Mouse (Mus musculus): ENCODE results near the gene Olfr70. TPM values are rescaled to one million over a fixed set of nuclear protein-coding genes. Genes with fewer than 3 reads are reported as not detected.

The Olfr70 gene
- polyA plus RNA-seq (2014; fragmentation: Illumina TruSeq; extraction: RNeasy Lipid Tissue Mini Kit (QIAGEN cat#74804); ENCODE audit: low read depth, low replicate concordance), result not detected

GRCm38 (mm10) chr4:43700707-43701106 is at the start of gene Olfr70:
Olfr70 (minus strand) TSS chr4:43700807.

GRCm38 (mm10) chr4:43729794-43730550 is 29.4 kb upstream of the Olfr70 start, which contains the start of gene Spaar:
Spaar (plus strand) TSS chr4:43730034.

GRCm38 (mm10) chr4:43726995-43727394 is 26.4 kb upstream of the Olfr70 start, which contains the start of gene Hrct1:
Hrct1 (plus strand) TSS chr4:43727188.

GRCm38 (mm10) chr4:43709869-43710268 is 9.3 kb upstream of the Olfr70 start, which contains the start of gene Olfr71:
Olfr71 (minus strand) TSS chr4:43710255.

GRCm38 (mm10) chr4:43668782-43669427 is 31.7 kb downstream of the Olfr70 start, which contains the start of the genes Tmem8b and Fam221b:
Tmem8b (plus strand) TSS chr4:43668971.
Fam221b (minus strand) TSS chr4:43669145.

GRCm38 (mm10) chr4:43656339-43657109 is 44.1 kb downstream of the Olfr70 start, which contains the start of gene Hint2:
Hint2 (minus strand) TSS chr4:43656466.

GRCm38 (mm10) chr4:43653161-43654015 is 47.2 kb downstream of the Olfr70 start, which contains the start of gene Spag8:
Spag8 (minus strand) TSS chr4:43653594.

Other genes starting within 250 kb of the Olfr70 start
- 3.3 TPM for gene Cd72, start 246.2 kb downstream of the Olfr70 start, polyA plus RNA-seq (2014; fragmentation: Illumina TruSeq; extraction: RNeasy Lipid Tissue Mini Kit (QIAGEN cat#74804); ENCODE audit: low read depth, low replicate concordance)
- gene Sit1, start 217.1 kb downstream of the Olfr70 start, polyA plus RNA-seq (2014; fragmentation: Illumina TruSeq; extraction: RNeasy Lipid Tissue Mini Kit (QIAGEN cat#74804); ENCODE audit: low read depth, low replicate concordance), result not detected
- 19.9 TPM for gene Ccdc107, start 207.9 kb downstream of the Olfr70 start, polyA plus RNA-seq (2014; fragmentation: Illumina TruSeq; extraction: RNeasy Lipid Tissue Mini Kit (QIAGEN cat#74804); ENCODE audit: low read depth, low replicate concordance)
- gene Arhgef39, start 201.1 kb downstream of the Olfr70 start, polyA plus RNA-seq (2014; fragmentation: Illumina TruSeq; extraction: RNeasy Lipid Tissue Mini Kit (QIAGEN cat#74804); ENCODE audit: low read depth, low replicate concordance), result not detected
- not detected for gene Car9, start 193.8 kb downstream of the Olfr70 start, polyA plus RNA-seq (2014; fragmentation: Illumina TruSeq; extraction: RNeasy Lipid Tissue Mini Kit (QIAGEN cat#74804); ENCODE audit: low read depth, low replicate concordance)
- 3.7 TPM for gene Tpm2, start 177.0 kb downstream of the Olfr70 start, polyA plus RNA-seq (2014; fragmentation: Illumina TruSeq; extraction: RNeasy Lipid Tissue Mini Kit (QIAGEN cat#74804); ENCODE audit: low read depth, low replicate concordance)
- 14.6 TPM for gene Creb3, start 138.5 kb downstream of the Olfr70 start, polyA plus RNA-seq (2014; fragmentation: Illumina TruSeq; extraction: RNeasy Lipid Tissue Mini Kit (QIAGEN cat#74804); ENCODE audit: low read depth, low replicate concordance)
- gene Tln1, start 138.1 kb downstream of the Olfr70 start, polyA plus RNA-seq (2014; fragmentation: Illumina TruSeq; extraction: RNeasy Lipid Tissue Mini Kit (QIAGEN cat#74804); ENCODE audit: low read depth, low replicate concordance), result 14.8 TPM
- 5.0 TPM for gene Rgp1, start 122.1 kb downstream of the Olfr70 start, polyA plus RNA-seq (2014; fragmentation: Illumina TruSeq; extraction: RNeasy Lipid Tissue Mini Kit (QIAGEN cat#74804); ENCODE audit: low read depth, low replicate concordance)
- gene Gba2, start 121.9 kb downstream of the Olfr70 start, polyA plus RNA-seq (2014; fragmentation: Illumina TruSeq; extraction: RNeasy Lipid Tissue Mini Kit (QIAGEN cat#74804); ENCODE audit: low read depth, low replicate concordance), result 2.2 TPM
- not detected for gene Msmp, start 116.3 kb downstream of the Olfr70 start, polyA plus RNA-seq (2014; fragmentation: Illumina TruSeq; extraction: RNeasy Lipid Tissue Mini Kit (QIAGEN cat#74804); ENCODE audit: low read depth, low replicate concordance)
- gene Npr2, start 68.9 kb downstream of the Olfr70 start, polyA plus RNA-seq (2014; fragmentation: Illumina TruSeq; extraction: RNeasy Lipid Tissue Mini Kit (QIAGEN cat#74804); ENCODE audit: low read depth, low replicate concordance), result 17.8 TPM
- gene Spag8, start 47.2 kb downstream of the Olfr70 start, polyA plus RNA-seq (2014; fragmentation: Illumina TruSeq; extraction: RNeasy Lipid Tissue Mini Kit (QIAGEN cat#74804); ENCODE audit: low read depth, low replicate concordance), result not detected
- 23.0 TPM for gene Hint2, start 44.3 kb downstream of the Olfr70 start, polyA plus RNA-seq (2014; fragmentation: Illumina TruSeq; extraction: RNeasy Lipid Tissue Mini Kit (QIAGEN cat#74804); ENCODE audit: low read depth, low replicate concordance)
- gene Tmem8b, start 31.8 kb downstream of the Olfr70 start, polyA plus RNA-seq (2014; fragmentation: Illumina TruSeq; extraction: RNeasy Lipid Tissue Mini Kit (QIAGEN cat#74804); ENCODE audit: low read depth, low replicate concordance), result 0.72 TPM
- gene Fam221b, start 31.7 kb downstream of the Olfr70 start, polyA plus RNA-seq (2014; fragmentation: Illumina TruSeq; extraction: RNeasy Lipid Tissue Mini Kit (QIAGEN cat#74804); ENCODE audit: low read depth, low replicate concordance), result not detected
- gene Olfr71, start 9.4 kb upstream of the Olfr70 start, polyA plus RNA-seq (2014; fragmentation: Illumina TruSeq; extraction: RNeasy Lipid Tissue Mini Kit (QIAGEN cat#74804); ENCODE audit: low read depth, low replicate concordance), result not detected
- gene Hrct1, start 26.4 kb upstream of the Olfr70 start, polyA plus RNA-seq (2014; fragmentation: Illumina TruSeq; extraction: RNeasy Lipid Tissue Mini Kit (QIAGEN cat#74804); ENCODE audit: low read depth, low replicate concordance), result not detected
- not detected for gene Spaar, start 29.2 kb upstream of the Olfr70 start, polyA plus RNA-seq (2014; fragmentation: Illumina TruSeq; extraction: RNeasy Lipid Tissue Mini Kit (QIAGEN cat#74804); ENCODE audit: low read depth, low replicate concordance)
- gene Olfr159, start 70.2 kb upstream of the Olfr70 start, polyA plus RNA-seq (2014; fragmentation: Illumina TruSeq; extraction: RNeasy Lipid Tissue Mini Kit (QIAGEN cat#74804); ENCODE audit: low read depth, low replicate concordance), result not detected
- not detected for gene Olfr156, start 123.1 kb upstream of the Olfr70 start, polyA plus RNA-seq (2014; fragmentation: Illumina TruSeq; extraction: RNeasy Lipid Tissue Mini Kit (QIAGEN cat#74804); ENCODE audit: low read depth, low replicate concordance)
- gene Olfr157, start 139.4 kb upstream of the Olfr70 start, polyA plus RNA-seq (2014; fragmentation: Illumina TruSeq; extraction: RNeasy Lipid Tissue Mini Kit (QIAGEN cat#74804); ENCODE audit: low read depth, low replicate concordance), result not detected
- gene Olfr155, start 150.8 kb upstream of the Olfr70 start, polyA plus RNA-seq (2014; fragmentation: Illumina TruSeq; extraction: RNeasy Lipid Tissue Mini Kit (QIAGEN cat#74804); ENCODE audit: low read depth, low replicate concordance), result not detected
- 2.9 TPM for gene Reck, start 174.7 kb upstream of the Olfr70 start, polyA plus RNA-seq (2014; fragmentation: Illumina TruSeq; extraction: RNeasy Lipid Tissue Mini Kit (QIAGEN cat#74804); ENCODE audit: low read depth, low replicate concordance)

All from liver, adult 10 weeks (tissue).